ENCODE assay signal across 15 mouse cellular contexts in the genomic region with DNA sequence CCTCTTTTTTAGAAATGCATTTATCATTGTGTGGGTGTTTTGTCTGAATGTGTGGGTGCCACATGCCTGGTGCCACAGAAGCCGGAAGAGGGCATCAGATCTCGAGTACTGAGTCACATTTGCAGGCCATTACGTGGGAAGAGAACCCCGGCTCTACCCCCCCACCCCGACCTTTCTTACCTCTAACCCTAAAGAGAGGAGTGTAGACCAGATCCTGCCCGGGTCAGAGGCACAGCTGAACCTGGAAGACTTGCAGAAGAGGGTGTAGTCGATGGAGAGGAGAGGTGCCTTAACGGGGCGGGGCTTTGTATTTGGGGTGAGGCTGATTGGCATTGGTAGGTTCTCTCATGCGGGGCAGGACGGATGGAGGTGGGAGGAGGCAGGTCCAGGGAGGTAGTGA. TPM values are rescaled to one million over a fixed set of nuclear protein-coding genes. Genes with fewer than 3 reads are reported as not detected.
DNase-seq lines count a peak whose midpoint lies in the region; ATAC-seq and TF ChIP-seq lines count a peak whose summit lies in the region.
"Had no signal": no experiment of that assay in that cellular context is flagged by ENCODE, and none has a peak within 500 bp of the region (broad histone marks: within the 10 kb centered on the region; RNA-seq: fewer than 3 reads in every experiment).

No protein-coding gene starts in this region.

- no peak for TF ChIP-seq CTCF in hindbrain, postnatal 0 days (IDR thresholded peaks at IDR 0.05; ENCODE audit: low read depth)
- no peak for TF ChIP-seq CTCF in midbrain, postnatal 0 days (IDR thresholded peaks at IDR 0.05)
- no peak for TF ChIP-seq CTCF in E14TG2a.4 (conservative IDR thresholded peaks at IDR 0.05; ENCODE audit: low read length)

- no peak for DNase-seq in hindbrain, postnatal 0 days (ENCODE audit: low spot score)
- DNase-seq in midbrain, embryonic 11.5 days (ENCODE audit: low spot score, missing footprints) = peak; percentile 83
- DNase-seq in midbrain, postnatal 0 days (ENCODE audit: low spot score) = no peak
- no peak for DNase-seq in thymus, postnatal 14 days

- peak overlapping the region; percentile 61; the same call in 1 of the 2 replicates for H3K4me2 ChIP-seq in hindbrain, embryonic 15.5 days
- no peak overlapping the region for H3K4me2 ChIP-seq in hindbrain, postnatal 0 days (ENCODE audit: low read depth, low read length)
- no peak overlapping the region for H3K4me2 ChIP-seq in midbrain, embryonic 11.5 days
- no peak overlapping the region for H3K4me2 ChIP-seq in midbrain, postnatal 0 days (ENCODE audit: low read depth, low read length, poor library complexity, severe bottlenecking)
- H3K4me2 ChIP-seq in intestine, embryonic 16.5 days (ENCODE audit: low read depth, low read length) = peak overlapping the region; percentile 48; the same call in 1 of the 2 replicates

- H3K27ac ChIP-seq in hindbrain, embryonic 15.5 days (replicated peaks) = no peak overlapping the region
- no peak overlapping the region for H3K27ac ChIP-seq in hindbrain, postnatal 0 days
- H3K27ac ChIP-seq in midbrain, embryonic 11.5 days (ENCODE audit: low read depth, low read length) = no peak overlapping the region
- no peak overlapping the region for H3K27ac ChIP-seq in midbrain, postnatal 0 days (ENCODE audit: low read depth, low read length)
- H3K27ac ChIP-seq in intestine, embryonic 16.5 days (ENCODE audit: low read length) = no peak overlapping the region
- H3K27ac ChIP-seq: hindbrain, embryonic 14.5 days; midbrain, embryonic 12.5 days had no signal

- H3K4me1 ChIP-seq in hindbrain, embryonic 15.5 days (replicated peaks) = peaks cover 17% of the 10 kb centered on the region
- peaks cover 7% of the 10 kb centered on the region for H3K4me1 ChIP-seq in hindbrain, postnatal 0 days (ENCODE audit: insufficient read depth, low read length)
- H3K4me1 ChIP-seq in midbrain, embryonic 11.5 days (ENCODE audit: control insufficient read depth, insufficient read depth, low read length) = peaks cover 11% of the 10 kb centered on the region
- H3K4me1 ChIP-seq in midbrain, postnatal 0 days (ENCODE audit: insufficient read depth, low read length) = peaks cover 4% of the 10 kb centered on the region; the same call in 1 of the 2 replicates
- H3K4me1 ChIP-seq in E14TG2a.4 (replicated peaks; ENCODE audit: low read depth, low read length) = peaks cover 78% of the 10 kb centered on the region
- peaks cover 13% of the 10 kb centered on the region for H3K4me1 ChIP-seq in intestine, embryonic 16.5 days (ENCODE audit: control insufficient read depth, insufficient read depth, low read length)

- no peaks in the 10 kb centered on the region for H3K9me3 ChIP-seq in hindbrain, embryonic 15.5 days
- no peaks in the 10 kb centered on the region for H3K9me3 ChIP-seq in hindbrain, postnatal 0 days (ENCODE audit: low read length)
- no peaks in the 10 kb centered on the region for H3K9me3 ChIP-seq in midbrain, embryonic 11.5 days (ENCODE audit: control insufficient read depth, low read length)
- no peaks in the 10 kb centered on the region for H3K9me3 ChIP-seq in midbrain, postnatal 0 days (ENCODE audit: low read length)
- no peaks in the 10 kb centered on the region for H3K9me3 ChIP-seq in E14TG2a.4 (ENCODE audit: low read length)
- H3K9me3 ChIP-seq in intestine, embryonic 16.5 days (ENCODE audit: control insufficient read depth, low read length) = no peaks in the 10 kb centered on the region
- H3K9me3 ChIP-seq: G1E; midbrain, embryonic 12.5 days had no signal

- H3K9ac ChIP-seq in hindbrain, embryonic 15.5 days = no peak overlapping the region
- H3K9ac ChIP-seq in hindbrain, postnatal 0 days (replicated peaks; ENCODE audit: low read length) = no peak overlapping the region
- no peak overlapping the region for H3K9ac ChIP-seq in midbrain, embryonic 11.5 days (ENCODE audit: low read length)
- H3K9ac ChIP-seq in midbrain, postnatal 0 days (replicated peaks; ENCODE audit: low read length, poor library complexity, severe bottlenecking) = no peak overlapping the region
- H3K9ac ChIP-seq in intestine, embryonic 16.5 days (ENCODE audit: low read depth, low read length) = no peak overlapping the region
- H3K9ac ChIP-seq: lung, embryonic 14.5 days had no signal

- no peak overlapping the region for H3K4me3 ChIP-seq in hindbrain, embryonic 15.5 days
- H3K4me3 ChIP-seq in hindbrain, postnatal 0 days (ENCODE audit: low read length) = no peak overlapping the region
- H3K4me3 ChIP-seq in midbrain, embryonic 11.5 days (ENCODE audit: low read depth, low read length) = no peak overlapping the region
- no peak overlapping the region for H3K4me3 ChIP-seq in midbrain, postnatal 0 days (ENCODE audit: low read depth, low read length)
- peak overlapping the region; percentile 10; the same call in 1 of the 2 replicates for H3K4me3 ChIP-seq in E14TG2a.4 (replicated peaks; ENCODE audit: low read length)
- no peak overlapping the region for H3K4me3 ChIP-seq in intestine, embryonic 16.5 days (ENCODE audit: low read length)

- peaks cover 63% of the 10 kb centered on the region for H3K27me3 ChIP-seq in hindbrain, embryonic 15.5 days
- peaks cover 49% of the 10 kb centered on the region for H3K27me3 ChIP-seq in hindbrain, postnatal 0 days (ENCODE audit: insufficient read depth, low read length)
- H3K27me3 ChIP-seq in midbrain, embryonic 11.5 days (ENCODE audit: control insufficient read depth, insufficient read depth, low read length) = peaks cover 33% of the 10 kb centered on the region
- peaks cover 43% of the 10 kb centered on the region for H3K27me3 ChIP-seq in midbrain, postnatal 0 days (ENCODE audit: insufficient read depth, low read length)
- peaks cover 90% of the 10 kb centered on the region for H3K27me3 ChIP-seq in E14TG2a.4 (ENCODE audit: insufficient read depth, low read length)
- H3K27me3 ChIP-seq in intestine, embryonic 16.5 days (replicated peaks; ENCODE audit: control insufficient read depth, insufficient read depth, low read length) = peaks cover 52% of the 10 kb centered on the region

- WGBS in hindbrain, embryonic 15.5 days = 52% methylated on average over 11 of the region's 11 CpGs
- WGBS in hindbrain, postnatal 0 days = 60% methylated on average over 11 of the region's 11 CpGs
- WGBS in midbrain, embryonic 11.5 days = 58% methylated on average over 11 of the region's 11 CpGs
- WGBS in midbrain, postnatal 0 days = 60% methylated on average over 11 of the region's 11 CpGs
- WGBS in intestine, embryonic 16.5 days = 57% methylated on average over 11 of the region's 11 CpGs

- ATAC-seq in hindbrain, embryonic 15.5 days (ENCODE audit: low FRiP score, low read depth) = no peak
- no peak for ATAC-seq in hindbrain, postnatal 0 days
- ATAC-seq in midbrain, embryonic 11.5 days (ENCODE audit: low FRiP score) = no peak
- ATAC-seq in midbrain, postnatal 0 days (ENCODE audit: low FRiP score) = no peak
- no peak for ATAC-seq in intestine, embryonic 16.5 days
- no peak for ATAC-seq in erythroid progenitor cell, adult 5-6 weeks (replicated peaks; ENCODE audit: low FRiP score, poor library complexity, severe bottlenecking)

- no peaks in the 10 kb centered on the region for H3K36me3 ChIP-seq in hindbrain, embryonic 15.5 days
- H3K36me3 ChIP-seq in hindbrain, postnatal 0 days (ENCODE audit: insufficient read depth, low read length) = no peaks in the 10 kb centered on the region
- H3K36me3 ChIP-seq in midbrain, embryonic 11.5 days (ENCODE audit: control insufficient read depth, insufficient read depth, low read length) = no peaks in the 10 kb centered on the region
- H3K36me3 ChIP-seq in midbrain, postnatal 0 days (ENCODE audit: insufficient read depth, low read length) = no peaks in the 10 kb centered on the region
- no peaks in the 10 kb centered on the region for H3K36me3 ChIP-seq in E14TG2a.4 (ENCODE audit: insufficient read depth, low read length)
- no peaks in the 10 kb centered on the region for H3K36me3 ChIP-seq in intestine, embryonic 16.5 days (ENCODE audit: control insufficient read depth, insufficient read depth, low read length)
- H3K36me3 ChIP-seq: G1E; midbrain, embryonic 12.5 days had no signal

RNA-seq across cellular contexts. Expression of a gene that starts 9.7 kb away (rescaled TPM):
- 503 and 561 TPM in 2 replicates for polyA plus RNA-seq in hindbrain, embryonic 15.5 days (2015; fragmentation: Nextera tagmentation; extraction: Ambion mirVana)
- total RNA-seq in hindbrain, postnatal 0 days (2014; rRNA removed) = 610 and 693 TPM in 2 replicates
- 693 and 724 TPM in 2 replicates for polyA plus RNA-seq in hindbrain, postnatal 0 days (2015; fragmentation: Nextera tagmentation; extraction: Ambion mirVana)
- 56.6 and 66.1 TPM in 2 replicates for polyA plus RNA-seq in midbrain, embryonic 11.5 days (2014; fragmentation: Nextera tagmentation; extraction: Ambion mirVana)
- total RNA-seq in midbrain, postnatal 0 days (2014; rRNA removed) = 649 and 670 TPM in 2 replicates
- 726 and 813 TPM in 2 replicates for polyA plus RNA-seq in midbrain, postnatal 0 days (2015; fragmentation: Nextera tagmentation; extraction: Ambion mirVana)
- polyA plus RNA-seq in intestine, embryonic 16.5 days (2015; fragmentation: Nextera tagmentation; extraction: Ambion mirVana) = 24.9 and 25.6 TPM in 2 replicates
- total RNA-seq in erythroid progenitor cell, adult 5-6 weeks (2015; ENCODE audit: low replicate concordance) = 7.1 TPM in 1 of 2 replicates, not detected in the other
- 2.2 and 4.9 TPM in 2 replicates for total RNA-seq in erythroid progenitor cell, adult 5-6 weeks (2017; ENCODE audit: low replicate concordance)

RNA-seq across cellular contexts. Expression of a gene that starts 15.9 kb away (rescaled TPM):
- polyA plus RNA-seq in hindbrain, embryonic 15.5 days (2015; fragmentation: Nextera tagmentation; extraction: Ambion mirVana) = 40.4 and 44.9 TPM in 2 replicates
- total RNA-seq in hindbrain, postnatal 0 days (2014; rRNA removed) = 37.2 and 53.9 TPM in 2 replicates
- polyA plus RNA-seq in hindbrain, postnatal 0 days (2015; fragmentation: Nextera tagmentation; extraction: Ambion mirVana) = 56.1 and 63.3 TPM in 2 replicates
- polyA plus RNA-seq in midbrain, embryonic 11.5 days (2014; fragmentation: Nextera tagmentation; extraction: Ambion mirVana) = 28.3 and 29.6 TPM in 2 replicates
- total RNA-seq in midbrain, postnatal 0 days (2014; rRNA removed) = 27.8 and 29.2 TPM in 2 replicates
- polyA plus RNA-seq in midbrain, postnatal 0 days (2015; fragmentation: Nextera tagmentation; extraction: Ambion mirVana) = 43.7 and 45.8 TPM in 2 replicates
- 78.6 and 79.8 TPM in 2 replicates for polyA plus RNA-seq in intestine, embryonic 16.5 days (2015; fragmentation: Nextera tagmentation; extraction: Ambion mirVana)
- total RNA-seq in erythroid progenitor cell, adult 5-6 weeks (2015; ENCODE audit: low replicate concordance) = 16.9 and 31.0 TPM in 2 replicates
- 5.1 and 30.4 TPM in 2 replicates for total RNA-seq in erythroid progenitor cell, adult 5-6 weeks (2017; ENCODE audit: low replicate concordance)

RNA-seq across cellular contexts. Expression of a gene that starts 21.3 kb away (rescaled TPM):
- 0.21 and 0.35 TPM in 2 replicates for polyA plus RNA-seq in hindbrain, embryonic 15.5 days (2015; fragmentation: Nextera tagmentation; extraction: Ambion mirVana)
- total RNA-seq in hindbrain, postnatal 0 days (2014; rRNA removed) = 0.26 and 0.72 TPM in 2 replicates
- polyA plus RNA-seq in hindbrain, postnatal 0 days (2015; fragmentation: Nextera tagmentation; extraction: Ambion mirVana) = 0.20 and 0.31 TPM in 2 replicates
- polyA plus RNA-seq in midbrain, embryonic 11.5 days (2014; fragmentation: Nextera tagmentation; extraction: Ambion mirVana) = 0.16 TPM in 1 of 2 replicates, not detected in the other
- 0.77 and 1.5 TPM in 2 replicates for total RNA-seq in midbrain, postnatal 0 days (2014; rRNA removed)
- 0.21 and 0.39 TPM in 2 replicates for polyA plus RNA-seq in midbrain, postnatal 0 days (2015; fragmentation: Nextera tagmentation; extraction: Ambion mirVana)
- polyA plus RNA-seq in intestine, embryonic 16.5 days (2015; fragmentation: Nextera tagmentation; extraction: Ambion mirVana) = 0.28 and 0.64 TPM in 2 replicates
- 0.72 and 0.84 TPM in 2 replicates for total RNA-seq in erythroid progenitor cell, adult 5-6 weeks (2015; ENCODE audit: low replicate concordance)
- not detected in 2 replicates for total RNA-seq in erythroid progenitor cell, adult 5-6 weeks (2017; ENCODE audit: low replicate concordance)

RNA-seq across cellular contexts. Expression of a gene that starts 26.5 kb away (rescaled TPM):
- not detected in 2 replicates for polyA plus RNA-seq in hindbrain, embryonic 15.5 days (2015; fragmentation: Nextera tagmentation; extraction: Ambion mirVana)
- not detected in 2 replicates for total RNA-seq in hindbrain, postnatal 0 days (2014; rRNA removed)
- polyA plus RNA-seq in hindbrain, postnatal 0 days (2015; fragmentation: Nextera tagmentation; extraction: Ambion mirVana) = not detected in 2 replicates
- polyA plus RNA-seq in midbrain, embryonic 11.5 days (2014; fragmentation: Nextera tagmentation; extraction: Ambion mirVana) = not detected in 2 replicates
- not detected in 2 replicates for total RNA-seq in midbrain, postnatal 0 days (2014; rRNA removed)
- not detected in 2 replicates for polyA plus RNA-seq in midbrain, postnatal 0 days (2015; fragmentation: Nextera tagmentation; extraction: Ambion mirVana)
- polyA plus RNA-seq in intestine, embryonic 16.5 days (2015; fragmentation: Nextera tagmentation; extraction: Ambion mirVana) = 3.3 and 4.1 TPM in 2 replicates
- total RNA-seq in erythroid progenitor cell, adult 5-6 weeks (2015; ENCODE audit: low replicate concordance) = not detected in 2 replicates
- not detected in 2 replicates for total RNA-seq in erythroid progenitor cell, adult 5-6 weeks (2017; ENCODE audit: low replicate concordance)
- total RNA-seq: left cerebral cortex, postnatal 36 days had no signal
- polyA plus RNA-seq: cortical plate, adult 2 months; heart, embryonic 14.5 days; hindbrain, embryonic 14.5 days; lung, embryonic 14.5 days; midbrain, embryonic 12.5 days had no signal

RNA-seq across cellular contexts. Expression of a gene that starts 31.7 kb away (rescaled TPM):
- 104 and 113 TPM in 2 replicates for polyA plus RNA-seq in hindbrain, embryonic 15.5 days (2015; fragmentation: Nextera tagmentation; extraction: Ambion mirVana)
- 162 and 176 TPM in 2 replicates for total RNA-seq in hindbrain, postnatal 0 days (2014; rRNA removed)
- polyA plus RNA-seq in hindbrain, postnatal 0 days (2015; fragmentation: Nextera tagmentation; extraction: Ambion mirVana) = 101 and 103 TPM in 2 replicates
- 25.4 and 30.2 TPM in 2 replicates for polyA plus RNA-seq in midbrain, embryonic 11.5 days (2014; fragmentation: Nextera tagmentation; extraction: Ambion mirVana)
- 141 and 159 TPM in 2 replicates for total RNA-seq in midbrain, postnatal 0 days (2014; rRNA removed)
- polyA plus RNA-seq in midbrain, postnatal 0 days (2015; fragmentation: Nextera tagmentation; extraction: Ambion mirVana) = 102 and 113 TPM in 2 replicates
- polyA plus RNA-seq in intestine, embryonic 16.5 days (2015; fragmentation: Nextera tagmentation; extraction: Ambion mirVana) = 63.7 and 65.3 TPM in 2 replicates
- total RNA-seq in erythroid progenitor cell, adult 5-6 weeks (2015; ENCODE audit: low replicate concordance) = 3.8 and 5.4 TPM in 2 replicates
- total RNA-seq in erythroid progenitor cell, adult 5-6 weeks (2017; ENCODE audit: low replicate concordance) = 7.3 and 8.0 TPM in 2 replicates

Comparison
In these comparisons a context has a peak if more than half of its experiments do, and no peak if none do; other contexts are left out.
1. H3K4me2 ChIP-seq: peak in hindbrain, embryonic 15.5 days (single experiment) and intestine, embryonic 16.5 days (single experiment); none in hindbrain, postnatal 0 days (single experiment), midbrain, embryonic 11.5 days (single experiment) and midbrain, postnatal 0 days (single experiment).